Mouse (Mus musculus) kidney, adult 8-10 months (tissue): Measurements from ENCODE around the gene Hoxa13.

Source experiments
- DNase-seq, 2 experiments: peaks; one replicate each; pipeline ENCODE4 v3.0.0; 2022

Hoxa13 gene

DNA sequence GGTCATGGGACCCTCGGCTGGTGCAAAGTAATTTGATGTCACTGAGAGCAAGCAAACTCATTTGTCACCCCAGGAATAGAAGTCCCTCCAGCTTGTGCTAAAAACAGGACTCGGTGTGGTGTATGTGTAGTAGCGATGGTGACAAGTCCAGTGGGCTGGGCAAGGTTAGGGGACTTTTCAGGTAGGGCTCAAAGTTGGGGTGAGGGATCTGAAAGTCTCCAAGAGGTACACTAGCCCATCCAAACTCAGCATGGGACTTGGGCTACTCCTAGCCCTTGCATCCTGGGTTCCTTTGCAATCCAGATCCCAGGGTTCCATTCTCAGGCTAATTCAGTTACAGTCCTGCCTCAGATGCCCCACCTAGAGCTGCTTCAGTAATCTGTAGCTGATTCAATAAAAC is 8.1 kb upstream of the Hoxa13 start:
- DNase-seq: no peak

GRCm38 (mm10) chr6:52268341-52268740 is 7.7 kb upstream of the Hoxa13 start:
- DNase-seq: no peak

DNA sequence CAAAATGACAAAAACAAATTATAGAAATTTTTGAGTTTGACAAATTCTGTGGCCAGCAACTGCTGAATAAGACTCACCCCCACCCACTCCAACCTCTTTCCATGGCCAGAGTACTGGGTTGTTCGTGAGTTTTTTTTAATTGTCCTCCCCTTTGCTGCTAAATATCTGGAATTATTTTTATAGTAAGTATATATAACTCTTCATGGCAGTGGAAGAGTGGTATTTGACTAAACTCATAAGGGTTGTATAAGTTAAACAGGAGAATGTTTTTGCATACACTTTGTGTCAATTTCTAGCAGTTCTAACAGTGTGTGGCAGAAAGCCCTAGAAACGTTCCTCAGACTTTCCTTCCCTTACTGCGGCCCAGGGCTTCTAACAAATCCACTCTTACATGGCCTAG is 7.0 kb upstream of the Hoxa13 start:
- no peak for DNase-seq

- no peak for DNase-seq
Observed at GRCm38 (mm10) chr6:52267221-52267620, 6.5 kb upstream of the Hoxa13 start.

GRCm38 (mm10) chr6:52266666-52266985 is 5.9 kb upstream of the Hoxa13 start:
- no peak for DNase-seq

DNA sequence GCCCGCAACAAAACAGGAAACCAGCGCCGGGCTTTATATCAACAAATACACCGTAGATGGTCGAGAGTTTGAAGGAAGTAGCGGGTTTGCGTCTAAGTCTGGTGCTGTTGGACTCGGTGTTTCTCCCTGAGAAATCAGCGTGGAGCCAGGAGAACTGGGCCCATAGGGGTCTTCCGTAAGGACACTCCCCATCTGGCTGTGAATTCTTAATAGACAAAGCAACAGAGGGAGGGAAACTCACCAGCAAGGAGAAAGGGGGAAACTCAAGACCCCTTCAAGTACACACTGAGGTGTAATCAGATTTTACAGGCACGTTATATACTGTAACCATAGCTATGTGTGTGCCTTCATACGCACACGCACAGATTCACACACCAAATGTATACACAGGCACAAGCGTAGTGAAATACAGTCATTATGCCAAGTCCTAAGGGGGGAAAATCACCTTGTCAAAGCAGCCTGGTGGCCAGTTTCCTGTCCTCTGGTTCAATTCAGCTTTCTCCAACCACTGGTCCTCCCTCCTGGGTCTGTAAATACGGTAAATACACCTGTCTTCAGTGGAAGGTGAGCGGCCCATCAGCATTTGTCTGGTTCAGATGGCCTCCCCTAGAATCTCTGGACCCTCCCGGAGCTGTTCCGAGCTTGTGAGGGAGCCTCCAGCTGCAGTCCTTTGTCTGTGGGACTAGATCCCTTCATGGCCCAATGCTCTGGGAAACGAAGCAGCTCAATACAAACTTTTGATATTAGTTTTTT is 5.4 kb upstream of the Hoxa13 start:
- no peak for DNase-seq

DNA sequence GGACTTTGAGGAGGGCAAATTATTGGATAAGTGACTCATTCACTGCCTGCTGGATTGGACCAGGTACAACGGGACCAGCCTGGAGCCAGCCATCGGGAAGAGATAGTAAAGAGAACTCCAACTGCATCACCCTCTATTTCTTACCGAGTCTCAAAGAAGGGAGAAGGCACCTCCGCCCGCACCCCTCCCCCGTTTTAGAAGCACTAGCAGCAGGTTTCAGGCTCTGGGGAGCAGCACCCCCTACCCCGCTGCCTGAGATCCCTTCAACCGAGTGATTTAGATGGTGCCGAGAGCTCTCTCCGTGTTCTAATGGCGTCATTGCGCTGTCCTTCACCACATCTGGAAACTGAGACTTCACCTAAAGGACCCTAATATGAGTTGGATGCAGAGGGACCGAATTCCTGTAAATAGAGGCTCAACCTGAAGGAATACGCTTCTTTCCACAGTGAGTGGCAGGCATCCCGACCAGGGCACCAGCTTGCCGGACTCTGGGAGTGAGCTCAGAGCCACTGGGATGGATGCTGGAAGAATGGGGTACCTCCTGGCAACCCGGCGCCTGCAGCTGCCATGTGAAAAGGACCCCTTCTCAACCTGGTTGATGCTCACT is 4.7 kb upstream of the Hoxa13 start:
- no peak for DNase-seq

GRCm38 (mm10) chr6:52264106-52264790 is 3.6 kb upstream of the Hoxa13 start:
- DNase-seq: no peak

GRCm38 (mm10) chr6:52263321-52263585 is 2.6 kb upstream of the Hoxa13 start:
- no peak for DNase-seq

- no peak for DNase-seq
Observed at GRCm38 (mm10) chr6:52262463-52263320, 2.0 kb upstream of the Hoxa13 start.

GRCm38 (mm10) chr6:52261751-52262462 is 1.2 kb upstream of the Hoxa13 start:
- no peak for DNase-seq

GRCm38 (mm10) chr6:52259811-52260261 is 844 bp downstream of the Hoxa13 start:
- no peak for DNase-seq

- no peak for DNase-seq
Observed at GRCm38 (mm10) chr6:52259081-52259790, 1.4 kb downstream of the Hoxa13 start.

DNA sequence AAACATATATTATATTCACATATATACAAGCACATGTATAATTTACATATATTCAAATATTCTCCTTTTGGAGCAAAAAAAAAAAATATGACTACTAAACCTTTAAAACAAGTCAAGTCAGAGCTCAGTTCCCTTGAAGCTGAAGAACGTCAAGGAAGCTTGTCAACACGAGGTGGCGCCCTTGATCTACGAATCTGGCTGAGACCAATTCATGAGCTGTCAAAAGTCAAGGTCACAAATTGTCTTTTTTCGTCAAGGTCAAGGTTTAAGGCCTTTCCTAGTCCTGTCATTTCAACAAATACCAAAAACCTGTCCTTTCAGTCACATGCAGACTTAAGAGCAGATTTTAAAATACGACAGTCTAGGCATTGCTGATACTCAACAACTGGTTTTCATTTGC is 3.7 kb downstream of the Hoxa13 start:
- DNase-seq: peak; percentile 70 to 92

DNA sequence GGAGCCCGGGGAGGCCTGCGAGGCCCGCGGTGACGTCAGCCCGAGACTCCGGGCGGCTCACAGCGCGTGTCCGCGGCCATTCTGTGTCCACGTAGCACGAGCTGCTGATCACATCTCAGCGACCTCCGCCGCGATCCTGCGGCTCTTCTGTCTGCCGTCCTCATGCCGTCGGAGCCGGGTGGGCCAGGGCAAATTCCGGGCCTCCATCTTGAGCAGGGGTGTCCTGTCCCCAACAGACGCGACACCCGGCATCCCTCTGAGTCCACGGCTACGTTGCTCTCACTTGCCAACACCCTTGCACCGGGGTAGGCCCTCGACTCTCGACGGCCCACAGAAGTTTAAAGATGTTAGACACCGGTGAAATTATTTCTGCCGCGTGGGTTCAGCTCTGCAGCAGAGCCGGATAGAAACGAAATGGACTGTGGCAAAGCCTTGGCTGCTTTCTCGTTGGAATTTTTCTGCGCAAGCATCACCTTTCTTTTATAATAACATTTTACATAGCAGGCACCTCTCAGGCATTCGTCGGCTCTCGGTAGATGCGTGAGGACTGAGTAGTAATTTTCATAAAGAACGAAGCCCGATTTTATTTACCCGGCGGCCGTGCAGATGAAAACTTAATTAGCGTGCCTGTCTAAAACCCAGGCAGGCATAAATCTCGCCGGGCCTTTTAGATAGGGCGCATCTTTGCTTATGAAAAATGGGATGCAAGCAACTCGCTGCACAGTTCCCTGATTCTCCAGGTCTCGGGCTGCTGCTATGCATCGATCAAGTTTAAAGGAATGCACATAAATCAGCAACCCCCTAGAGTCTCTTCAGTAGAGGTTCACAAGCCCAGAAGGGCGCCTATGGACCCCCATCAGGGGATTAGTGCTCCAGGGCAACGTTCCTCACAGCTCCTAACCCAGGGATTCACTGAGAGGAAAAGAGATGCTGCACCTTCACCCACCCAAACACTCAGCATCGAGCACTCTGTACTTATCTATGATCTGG is 6.9 kb downstream of the Hoxa13 start:
- no peak for DNase-seq

- DNase-seq: no peak
Observed at GRCm38 (mm10) chr6:52252775-52253376, 7.8 kb downstream of the Hoxa13 start.

GRCm38 (mm10) chr6:52252016-52252774 is 8.5 kb downstream of the Hoxa13 start:
- DNase-seq: no peak

DNA sequence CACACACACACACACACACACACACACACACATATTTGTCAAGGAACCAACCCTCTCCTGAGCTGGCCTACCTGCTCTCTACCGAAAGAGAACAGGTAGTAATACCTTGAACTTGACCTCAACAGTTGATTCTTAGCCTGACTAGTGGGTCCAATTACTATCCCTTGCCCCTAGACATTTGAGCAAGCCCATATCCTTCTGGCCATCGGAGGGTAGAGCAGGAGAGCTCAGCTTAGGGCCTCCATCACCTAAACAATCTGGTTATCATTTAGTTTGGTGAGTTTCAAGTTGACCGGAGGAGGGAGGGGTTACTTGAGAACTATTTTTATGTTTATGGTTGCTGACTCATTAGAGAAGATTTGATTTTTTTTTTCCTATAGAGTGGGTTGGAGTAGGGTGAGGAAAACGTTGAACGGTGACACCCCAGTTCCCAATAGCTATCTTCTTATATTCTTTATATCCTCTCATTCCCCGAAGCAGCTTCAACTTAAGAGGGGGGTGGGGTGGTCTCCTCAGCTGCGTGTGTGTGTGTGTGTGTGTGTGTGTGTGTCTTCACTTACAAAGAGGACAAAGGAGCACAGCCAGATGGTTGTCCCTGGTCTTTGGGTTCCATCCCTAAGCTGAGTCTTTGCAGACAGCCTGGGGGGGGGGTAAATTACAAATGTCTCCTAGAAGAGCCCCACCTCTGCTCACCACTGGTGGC is 9.4 kb downstream of the Hoxa13 start:
- DNase-seq: no peak

DNA sequence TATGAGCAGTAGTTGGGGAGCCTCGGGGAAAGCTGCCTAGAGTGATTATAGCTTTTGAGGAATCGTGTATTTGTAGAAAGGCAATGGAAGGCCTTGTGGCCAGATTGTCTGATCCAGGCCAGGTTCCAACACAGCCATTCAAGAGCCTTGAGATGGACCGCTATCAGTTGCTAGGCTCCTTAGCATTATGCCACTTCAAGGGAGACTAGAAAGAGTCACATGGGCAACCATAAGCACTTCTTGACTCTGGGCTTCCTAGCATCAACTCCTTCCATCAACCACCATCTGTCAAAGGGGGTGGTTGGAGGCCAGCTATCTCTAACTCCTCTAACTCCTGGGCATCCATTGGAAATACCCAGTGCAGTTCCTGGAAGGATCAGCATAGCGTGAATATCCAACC is 10.9 kb downstream of the Hoxa13 start:
- no peak for DNase-seq
